Mouse (Mus musculus) spleen, adult 18-20 months (tissue): ENCODE data around the gene Fam155a.
A peak's percentile ranks its signal among the peaks of the same experiment; 100 is the strongest.
"Not testable (repeated sequence)": the region's sequence is repeated elsewhere in the genome, so short reads cannot be mapped to it uniquely, and the experiment has no call there.

Experiments used
- DNase-seq, 2 experiments: peaks; one replicate each; pipeline ENCODE4 v3.0.0; 2022; ENCODE audit warnings: mixed read lengths in 2 of 2

The Fam155a gene

DNA sequence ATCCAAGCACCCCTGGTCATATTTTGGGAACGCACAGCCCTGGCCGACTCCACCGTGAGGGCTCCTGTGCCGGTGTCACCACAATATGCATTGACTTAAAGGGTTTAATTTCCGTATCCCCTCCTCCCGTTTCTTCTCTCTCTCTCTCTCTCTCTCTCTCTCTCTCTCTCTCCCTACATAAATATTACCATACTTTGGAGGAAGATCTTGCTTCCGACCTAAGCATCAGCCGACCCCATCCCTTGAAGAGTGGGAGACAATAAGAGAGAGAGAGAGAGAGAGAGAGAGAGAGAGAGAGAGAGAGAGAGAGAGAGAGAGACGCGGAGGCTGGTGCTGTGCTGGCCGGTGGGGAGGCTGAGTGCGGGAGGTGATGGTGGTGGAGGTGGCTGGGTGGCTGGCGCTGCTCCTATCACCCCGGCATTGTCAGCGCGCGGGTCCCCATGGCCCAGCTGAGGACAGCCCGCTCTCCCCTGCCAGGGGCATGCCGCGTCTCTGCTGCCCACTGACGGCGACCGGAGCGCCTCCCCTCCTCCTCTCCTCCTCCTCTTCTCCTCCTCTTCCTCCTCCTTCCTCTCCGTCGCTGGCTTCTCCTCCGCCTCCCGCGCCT lies at the start of gene Fam155a:
Fam155a (minus strand) TSS at position 163 of the 607 bp plus-strand sequence.
- DNase-seq, result no peak

DNA sequence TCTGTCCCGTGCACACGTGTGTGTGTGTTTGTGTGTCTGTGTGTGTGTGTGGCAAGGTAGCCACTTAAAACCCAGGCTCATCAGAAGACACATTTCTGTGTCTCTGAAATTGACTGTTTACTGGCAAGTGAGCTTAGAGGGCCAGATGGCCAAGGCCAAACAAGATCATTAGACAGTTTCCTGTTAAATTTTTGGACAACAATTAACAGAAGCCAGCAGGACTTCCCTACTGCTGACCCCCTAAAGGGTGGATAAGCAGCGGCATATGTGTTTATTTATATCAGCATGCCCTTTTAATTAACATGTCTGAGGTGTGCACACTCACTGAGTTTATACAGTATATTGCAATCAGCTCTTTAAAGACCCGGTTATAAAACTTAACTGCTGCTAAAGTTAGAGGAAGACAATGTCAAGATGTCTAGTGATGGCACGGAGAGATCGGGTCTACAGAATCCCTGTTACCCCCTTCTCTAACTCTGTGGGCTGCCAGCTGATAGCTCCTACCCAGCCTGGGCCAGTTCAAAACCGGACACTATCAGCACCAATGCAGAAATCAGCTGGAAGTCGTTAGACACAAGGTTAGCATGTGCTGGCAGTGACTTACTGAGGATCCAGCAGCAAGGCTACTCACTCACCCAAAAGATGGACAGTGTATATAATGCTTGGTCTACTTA lies 42.4 kb upstream of the Fam155a start:
- no peak for DNase-seq

DNA sequence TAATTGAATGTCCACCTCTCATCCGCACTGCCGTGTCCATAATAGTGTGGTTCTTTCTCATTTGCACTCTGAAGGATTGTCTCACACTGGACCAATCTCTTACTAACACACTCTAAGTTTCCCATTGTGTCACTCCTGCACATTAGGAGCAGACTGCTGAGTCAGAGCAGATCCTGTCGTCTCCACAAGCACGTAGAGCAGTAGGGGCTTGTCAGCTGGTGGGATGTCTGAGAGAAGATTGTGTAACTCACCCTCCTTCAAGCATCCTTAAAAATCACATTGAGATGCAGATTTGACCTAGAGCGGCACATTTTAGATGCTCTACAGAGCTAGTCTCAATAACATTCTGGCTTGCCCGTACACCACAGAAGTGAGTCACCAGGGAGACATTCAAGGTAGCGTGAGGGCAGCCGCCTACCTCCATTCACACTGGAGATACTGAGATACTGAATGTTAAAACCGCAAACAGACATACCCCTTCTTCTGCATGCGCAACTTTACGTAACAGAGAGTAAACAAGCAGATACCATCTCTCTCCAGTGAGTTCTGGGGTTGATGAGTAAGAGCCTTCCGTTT lies 40.1 kb upstream of the Fam155a start:
- no peak for DNase-seq

DNA sequence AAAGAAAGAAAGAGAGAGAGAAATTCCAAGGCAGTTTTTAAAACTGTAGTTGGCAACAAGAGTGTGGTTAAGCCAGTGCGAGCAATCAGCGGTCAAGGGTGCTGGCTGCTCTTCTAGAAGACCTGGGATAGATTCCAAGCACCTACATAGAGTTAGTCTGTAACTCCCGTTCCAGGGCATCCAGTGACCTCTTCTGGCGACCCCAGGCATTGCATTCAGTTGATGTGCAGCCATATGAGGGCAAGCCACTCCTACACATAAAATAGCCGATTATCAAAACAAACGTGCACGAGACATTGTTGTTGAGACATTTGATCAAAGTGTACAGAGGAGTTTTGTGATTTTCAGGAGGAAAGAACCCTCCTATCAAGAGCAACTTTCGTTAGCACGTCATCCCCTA lies 37.6 kb upstream of the Fam155a start:
- DNase-seq, result no peak

DNA sequence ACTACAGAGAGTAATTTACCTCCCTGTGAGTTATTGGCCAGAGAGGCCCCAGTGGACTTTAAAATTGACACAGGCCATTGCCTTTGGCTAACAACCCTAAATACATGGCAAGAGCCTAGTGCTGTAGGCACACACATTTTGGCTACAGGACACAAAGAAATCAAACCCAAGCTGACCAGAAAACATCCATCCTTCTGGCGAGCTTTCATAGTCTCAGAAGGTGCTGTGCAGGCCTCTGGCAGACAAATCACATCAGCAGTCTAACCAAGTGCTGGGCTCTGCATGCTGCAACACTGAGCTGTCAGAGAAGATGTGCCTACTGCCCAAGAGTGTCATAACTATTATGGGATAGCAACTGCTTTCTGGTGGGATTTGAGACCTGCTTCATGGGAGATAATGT lies 34.7 kb upstream of the Fam155a start:
- no peak for DNase-seq

DNA sequence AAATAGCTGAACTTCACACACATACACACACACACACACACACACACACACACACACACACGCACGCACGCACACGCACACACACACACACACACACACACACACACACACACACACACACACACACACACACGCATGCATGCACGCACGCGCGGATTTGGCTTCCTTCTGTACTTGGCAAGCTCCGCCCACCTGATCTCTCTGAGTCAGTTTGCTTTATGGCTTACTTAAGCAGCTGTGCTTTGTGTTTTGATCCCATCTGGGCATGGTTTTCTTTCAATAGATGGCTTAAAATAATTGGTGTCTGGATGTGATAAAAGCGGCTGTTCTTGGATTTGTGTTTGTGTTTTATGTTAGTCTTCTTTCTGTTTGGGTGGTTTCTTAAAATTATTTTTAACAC lies 29.4 kb upstream of the Fam155a start:
- DNase-seq, result not testable (repeated sequence)

DNA sequence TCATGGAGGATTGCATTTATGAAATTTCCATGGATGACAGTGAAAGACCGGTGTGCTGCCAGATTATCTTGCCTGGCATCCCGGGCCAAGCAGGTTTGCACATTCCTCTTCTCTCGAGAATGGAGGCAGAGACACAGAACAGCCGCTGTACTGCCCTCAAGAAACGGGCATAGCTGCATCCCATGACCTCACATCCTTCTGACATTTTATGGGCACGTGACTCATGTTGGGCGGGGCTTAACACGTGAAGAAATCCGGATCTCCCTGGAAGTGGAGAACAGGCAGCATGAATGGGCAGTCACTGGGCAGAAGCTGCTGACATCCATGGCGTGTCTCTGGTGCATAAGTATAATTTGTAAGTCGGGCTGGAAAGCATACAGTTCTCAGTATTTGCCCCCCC lies 29.0 kb upstream of the Fam155a start:
- no peak for DNase-seq

DNA sequence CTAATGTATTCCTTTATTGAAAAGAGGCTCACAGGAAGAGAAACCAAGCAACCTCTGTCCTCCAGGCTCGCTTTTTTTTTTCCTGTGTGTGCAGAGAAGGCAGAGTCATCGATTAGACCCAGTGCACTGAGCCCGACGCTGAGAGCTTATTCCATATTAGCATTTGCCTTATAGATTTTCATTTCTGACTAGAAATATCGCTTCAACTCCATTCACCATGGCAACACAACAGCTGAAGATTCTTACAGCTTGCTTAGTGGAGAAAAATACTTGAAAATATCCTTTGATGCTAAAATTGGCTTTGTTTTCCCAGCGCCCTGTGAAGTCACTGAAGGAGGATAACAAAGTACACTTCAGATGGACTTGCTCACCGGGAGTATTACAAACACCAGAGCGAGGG lies 26.6 kb upstream of the Fam155a start:
- no peak for DNase-seq

DNA sequence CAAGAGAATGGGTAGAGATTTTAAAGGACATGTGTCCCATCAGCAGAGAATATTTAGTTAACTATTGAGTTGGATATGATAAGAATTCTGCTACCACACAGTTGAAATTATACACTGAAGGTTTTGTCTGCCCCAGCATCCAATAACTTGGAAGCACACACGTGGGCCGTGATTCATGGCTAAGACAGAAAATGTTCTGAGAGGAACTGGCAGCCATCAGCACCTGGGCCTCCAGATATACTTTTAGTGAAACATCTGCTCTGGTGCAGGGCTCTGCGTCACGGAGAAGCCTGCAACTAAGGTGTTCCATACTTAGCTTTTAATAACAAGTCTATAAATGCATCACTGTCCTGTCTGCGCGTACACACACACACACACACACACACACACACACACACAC lies 24.8 kb upstream of the Fam155a start:
- no peak for DNase-seq

DNA sequence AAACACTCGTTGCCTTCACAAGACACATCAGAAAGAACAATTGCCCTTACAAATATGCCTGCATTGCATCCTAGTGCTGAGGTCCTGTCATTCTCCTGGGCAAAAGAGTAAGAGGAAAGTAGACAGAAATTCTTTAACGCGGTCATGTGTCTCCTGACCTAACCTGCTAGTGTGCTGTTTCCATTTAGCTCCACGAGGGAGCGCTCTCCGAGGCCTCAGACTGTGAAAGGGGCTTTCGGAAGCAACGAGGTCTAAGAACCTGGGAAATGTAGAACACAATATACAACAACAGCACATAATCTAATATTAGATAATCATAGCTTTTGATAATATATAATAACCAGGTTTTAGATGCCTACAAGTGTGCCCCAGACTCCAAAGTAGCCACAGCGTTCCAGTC lies 22.4 kb upstream of the Fam155a start:
- DNase-seq, result no peak

DNA sequence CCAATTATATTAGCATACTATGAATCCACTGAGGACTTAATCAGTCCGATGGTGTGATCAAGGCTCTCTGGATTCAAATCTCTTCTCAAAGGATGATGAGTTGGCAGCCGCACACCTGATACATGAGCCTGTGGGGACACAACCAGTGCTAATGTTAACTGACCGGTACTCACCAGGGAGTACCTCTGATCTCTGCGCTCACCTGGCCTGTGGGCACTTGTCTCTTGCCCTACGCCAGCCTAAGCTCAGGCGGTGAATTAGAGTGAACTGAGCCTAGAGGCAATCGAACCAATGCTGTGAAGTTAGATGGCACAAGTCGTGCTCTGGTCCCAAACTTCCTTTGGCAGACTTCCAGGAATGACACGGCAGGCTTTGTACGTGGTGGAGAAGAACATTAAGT lies 9.4 kb upstream of the Fam155a start:
- no peak for DNase-seq

DNA sequence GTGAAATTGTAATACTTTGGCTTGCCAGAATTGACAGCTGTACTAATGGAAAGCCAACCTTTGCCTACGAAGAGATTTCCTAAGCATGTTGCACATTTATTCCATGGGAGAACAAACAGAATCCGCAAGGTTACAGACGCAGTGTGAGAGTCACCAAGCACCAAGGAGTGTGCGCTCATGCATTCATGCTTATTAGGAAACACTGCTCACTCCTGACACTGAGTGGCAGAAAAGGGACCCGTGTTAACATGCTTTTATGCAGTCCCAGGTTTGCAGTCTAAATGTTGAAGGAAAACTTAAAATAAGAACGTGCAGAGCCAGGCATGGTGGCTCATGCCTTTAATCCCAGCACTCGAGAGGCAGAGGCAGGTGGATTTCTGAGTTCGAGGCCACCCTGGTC lies 7.2 kb upstream of the Fam155a start:
- DNase-seq, result no peak

DNA sequence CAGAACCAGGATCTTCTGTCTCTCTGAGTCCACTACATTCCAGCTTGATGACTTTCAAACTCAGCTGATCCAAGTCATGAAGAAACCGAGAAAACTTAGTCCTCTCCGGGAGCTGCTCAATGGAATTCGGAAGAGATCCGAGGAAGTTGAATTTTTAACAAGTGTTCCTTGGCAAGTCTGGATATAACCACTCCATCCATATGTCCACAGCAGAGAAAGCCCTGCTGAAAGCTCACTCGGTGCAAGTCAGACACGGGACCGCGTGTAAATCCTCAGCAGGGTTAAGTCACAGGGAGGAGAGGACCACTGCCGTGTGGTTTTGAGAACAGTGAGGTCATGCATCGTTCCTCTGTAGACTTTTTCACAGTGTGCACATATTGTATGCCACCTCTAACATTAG lies 5.9 kb upstream of the Fam155a start:
- DNase-seq, result no peak

DNA sequence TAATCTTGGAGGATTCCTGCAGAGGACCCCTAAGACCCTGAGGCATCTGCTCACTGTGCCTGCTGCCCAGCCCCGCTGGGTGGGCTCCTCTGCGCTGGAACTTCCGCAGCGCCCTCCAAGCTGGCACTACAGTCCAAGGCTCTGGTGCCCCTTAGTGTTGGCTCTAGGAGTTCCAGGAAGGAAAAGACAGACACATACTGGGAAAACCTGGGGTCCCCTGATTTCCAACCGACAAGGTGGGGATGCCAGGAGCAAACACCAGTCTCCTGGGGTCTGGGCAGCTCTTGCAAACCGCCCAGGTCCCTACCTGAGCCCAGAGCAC lies 1.5 kb upstream of the Fam155a start:
- no peak for DNase-seq

DNA sequence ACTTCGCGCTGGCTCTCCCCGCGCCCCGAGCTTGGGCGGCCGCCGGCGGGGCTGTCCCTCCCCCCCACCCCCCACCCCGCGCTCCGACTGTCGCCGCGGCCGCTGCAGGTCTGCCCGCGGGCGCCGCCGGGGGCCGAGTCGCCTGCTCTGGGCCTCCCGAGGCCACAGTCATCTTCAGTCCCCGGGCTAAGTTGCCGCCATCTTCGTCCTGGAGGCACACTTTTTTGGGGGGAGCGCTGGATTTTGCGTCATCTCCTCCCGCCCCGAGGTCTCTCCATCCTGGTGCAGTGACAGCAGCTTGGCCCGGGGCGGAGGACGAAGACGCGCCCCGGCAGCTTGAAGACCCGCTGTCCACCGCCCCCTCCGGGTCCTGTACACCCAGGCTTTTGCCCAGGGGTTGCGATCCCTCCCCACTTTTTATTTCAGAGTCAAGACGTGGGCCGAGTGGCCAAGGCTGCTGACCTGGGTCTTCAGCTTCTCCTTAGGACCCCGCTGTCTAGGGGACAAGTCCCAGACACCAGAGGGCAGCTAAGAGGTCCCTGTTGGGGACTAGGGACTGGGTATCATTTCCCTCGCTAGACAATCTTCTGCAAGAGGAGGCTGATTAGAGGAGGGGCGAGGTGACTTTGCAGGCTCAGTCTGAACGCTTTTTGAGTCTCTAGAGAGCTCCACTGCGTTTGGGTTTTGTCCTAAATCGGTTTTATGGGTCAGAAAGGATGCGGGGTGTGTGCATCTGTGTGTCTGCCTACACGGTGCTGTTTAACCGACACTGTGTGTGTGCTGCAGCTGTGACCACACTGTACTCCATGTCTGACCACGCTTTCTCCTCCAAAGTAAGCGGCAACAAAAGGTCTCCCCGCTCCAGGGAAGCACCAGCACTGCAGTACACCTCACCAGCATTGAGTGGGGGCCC lies 901 bp upstream of the Fam155a start:
- DNase-seq, result no peak

DNA sequence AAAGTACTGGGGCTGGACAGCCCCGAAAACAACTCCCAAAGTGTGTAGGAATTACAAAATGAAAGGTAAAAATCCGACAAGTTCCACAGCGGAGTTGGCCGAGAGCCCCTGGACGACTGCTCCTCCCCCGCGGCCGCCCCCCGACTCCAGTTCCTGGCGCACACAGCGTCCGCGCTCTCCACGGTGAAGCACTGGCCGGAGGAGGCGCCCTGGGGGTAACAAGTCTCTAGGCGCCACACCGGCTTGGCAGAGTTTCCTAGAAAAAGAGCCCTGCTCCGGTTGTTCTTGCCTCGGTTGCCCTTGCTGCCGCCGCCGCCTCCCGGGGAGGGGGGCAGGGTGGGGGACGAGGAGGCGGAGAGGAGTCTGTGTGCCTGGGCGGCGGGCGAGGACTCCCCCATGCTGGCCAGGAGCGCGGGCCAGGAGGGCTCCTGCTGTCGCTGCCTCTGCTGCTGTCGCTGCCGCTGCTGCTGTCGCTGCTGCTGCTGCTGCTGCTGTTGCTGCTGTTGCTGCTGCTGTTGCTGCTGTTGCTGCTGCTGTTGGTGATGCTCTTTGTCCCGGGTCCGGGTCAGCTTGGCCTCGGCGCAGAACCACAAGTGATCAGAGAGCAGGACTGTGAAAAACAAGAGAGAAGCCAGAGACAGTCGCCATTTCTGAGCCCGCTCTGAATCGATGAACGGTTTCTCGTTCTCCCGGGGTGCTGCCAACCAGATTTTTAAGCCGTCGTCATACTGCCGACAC lies 531 bp downstream of the Fam155a start:
- no peak for DNase-seq

DNA sequence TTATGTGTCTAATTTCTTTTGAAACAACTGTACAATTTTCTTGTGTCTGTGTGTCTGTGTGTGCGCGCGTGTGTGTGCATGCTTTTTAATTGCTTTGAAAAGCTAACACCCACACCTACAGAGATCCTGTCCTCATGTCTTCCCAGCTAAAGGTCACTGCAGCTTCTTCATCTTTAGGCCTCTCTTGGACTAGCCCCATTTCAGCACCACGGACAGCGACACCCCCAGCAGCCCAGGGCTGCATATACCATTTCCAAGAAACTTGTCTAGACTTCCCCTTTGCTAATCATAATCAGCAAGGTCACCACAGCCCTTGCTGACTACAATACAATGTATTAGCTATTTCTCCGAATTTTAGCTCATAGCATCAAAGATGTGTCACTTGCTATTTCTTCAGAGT lies 1.9 kb downstream of the Fam155a start:
- DNase-seq, result peak in 1 of 2 experiments; percentile 14

DNA sequence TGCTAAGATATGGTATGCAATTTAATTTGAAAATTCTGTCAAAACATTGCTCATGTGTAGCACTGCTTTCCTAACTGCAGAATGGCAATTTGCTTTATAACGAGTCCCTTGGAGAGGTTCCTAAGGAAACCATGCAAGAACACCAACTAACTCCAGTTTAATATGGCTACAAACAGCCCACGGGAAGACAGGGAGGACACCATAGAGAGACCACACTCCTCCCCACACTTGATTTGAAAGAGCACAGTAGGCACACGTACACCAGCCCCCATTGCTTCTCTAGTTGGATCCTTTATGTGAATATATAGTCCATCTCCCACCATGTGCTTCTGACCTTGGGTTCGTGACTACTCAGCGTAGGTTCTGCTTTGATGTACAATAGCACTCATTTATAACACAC lies 35.8 kb downstream of the Fam155a start:
- no peak for DNase-seq

DNA sequence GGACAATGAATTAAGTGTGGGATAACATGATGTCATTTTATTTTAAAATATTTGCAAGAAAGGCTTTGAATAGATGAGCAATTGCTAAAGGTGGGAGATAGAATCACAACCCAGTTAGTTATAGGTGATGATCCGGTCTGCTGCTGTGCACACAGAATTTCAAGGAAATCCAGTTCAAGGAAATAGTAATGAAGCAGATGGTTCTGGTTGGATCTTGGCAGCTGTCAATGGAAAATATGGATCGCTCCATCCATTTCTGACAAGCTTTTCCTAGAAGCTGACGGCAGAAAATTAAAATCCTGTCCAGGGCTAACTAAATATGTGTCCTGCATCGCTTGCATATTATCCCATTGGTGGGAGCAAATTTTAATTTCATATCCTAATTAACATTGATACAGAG lies 61.2 kb downstream of the Fam155a start:
- no peak for DNase-seq

DNA sequence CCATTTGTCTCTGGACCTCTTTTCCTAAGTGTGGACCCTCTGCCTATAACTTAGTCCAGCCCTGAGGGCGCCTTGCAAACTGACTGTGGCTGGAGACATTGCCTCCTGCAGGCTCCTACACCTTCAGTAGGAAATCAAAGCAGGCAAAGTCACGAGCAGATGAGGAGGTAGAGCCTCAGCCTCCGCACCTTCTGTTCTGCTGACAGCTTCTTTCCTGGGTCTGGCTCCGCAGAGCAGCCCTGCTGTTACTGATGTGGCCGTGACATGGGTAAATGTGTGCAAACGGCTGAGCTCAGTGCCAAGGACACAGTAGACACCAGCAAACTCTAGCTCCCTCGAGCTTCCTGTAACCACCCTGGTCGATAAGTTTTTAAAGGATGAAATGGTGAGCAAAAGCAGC lies 63.5 kb downstream of the Fam155a start:
- DNase-seq, result no peak

DNA sequence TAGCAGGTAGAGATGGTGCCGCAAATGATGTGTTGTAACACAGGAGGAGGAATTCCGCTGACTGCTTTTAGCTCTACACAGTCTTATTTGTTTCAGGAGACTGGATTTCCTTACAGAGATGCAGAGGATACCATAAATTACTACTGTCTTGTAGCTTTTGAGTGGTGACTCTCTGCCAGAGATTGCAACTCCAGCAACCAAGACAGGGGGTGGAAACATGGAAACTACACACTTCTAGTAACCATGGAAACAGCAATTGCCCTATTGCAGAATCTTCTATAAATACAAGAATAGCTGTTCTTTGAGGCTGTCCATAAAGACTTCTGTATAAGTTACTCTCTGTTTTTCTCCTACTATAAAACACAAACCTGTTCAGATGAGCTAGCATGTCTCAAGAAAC lies 76.2 kb downstream of the Fam155a start:
- DNase-seq, result no peak

DNA sequence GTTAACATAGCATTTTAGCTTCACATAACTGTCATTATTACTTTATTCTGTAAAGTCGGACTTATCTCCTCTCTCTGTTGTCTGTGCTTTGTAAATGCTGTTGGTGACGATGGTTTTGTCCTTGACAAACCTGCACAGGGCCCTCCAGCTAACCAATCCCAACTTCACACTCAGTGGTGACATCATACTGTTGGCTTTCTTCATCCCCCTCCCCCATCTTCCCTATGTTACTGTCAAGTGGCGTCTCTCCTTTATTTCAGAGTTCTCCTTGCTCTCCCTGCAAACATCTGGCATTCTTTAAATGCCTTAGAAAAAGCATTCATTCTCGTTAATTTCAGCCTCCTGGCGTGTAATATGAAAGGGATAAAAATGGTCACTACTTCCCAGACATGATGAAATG lies 78.6 kb downstream of the Fam155a start:
- DNase-seq, result no peak

DNA sequence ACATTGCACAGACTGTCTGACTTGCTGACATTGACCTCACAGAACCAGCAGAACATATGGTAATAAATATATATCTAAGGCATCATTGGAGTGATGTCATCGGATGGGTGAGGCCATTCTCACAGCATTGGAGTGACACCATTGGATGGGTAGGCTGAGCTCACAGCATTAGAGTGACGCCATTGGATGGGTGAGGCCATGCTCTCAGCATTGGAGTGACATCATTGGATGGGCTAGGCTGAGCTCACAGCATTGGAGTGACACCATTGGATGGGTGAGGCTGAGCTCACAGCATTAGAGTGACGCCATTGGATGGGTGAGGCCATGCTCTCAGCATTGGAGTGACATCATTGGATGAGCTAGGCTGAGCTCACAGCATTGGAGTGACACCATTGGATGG lies 110.9 kb downstream of the Fam155a start:
- DNase-seq, result not testable (repeated sequence)
